Mouse (Mus musculus) T-helper 17 cell (primary cell): ENCODE results near the gene Mob1a.

Experiments used
- in situ Hi-C, 2 experiments: fragments of 300-600 bp; cut with MboI, MseI; formaldehyde crosslinking; loops; 1 replicate in 1 of 2; 2 replicates in 1 of 2; pipeline ENCODE4 v1.15.1; 2025; ENCODE audit warnings: high pct_unique_total_duplicates in 2 of 2

Gene Mob1a

GRCm38 (mm10) chr6:83325525-83326393 is at the start of gene Mob1a, which contains the start of gene Mthfd2:
TSS of gene Mob1a (plus strand) at chr6:83326016.
TSS of gene Mthfd2 (minus strand) at chr6:83325908.
- in situ Hi-C loops = no loop called here

- in situ Hi-C loops = loop anchor here (5.0 kb wide), 6 partner anchors 40 to 360 kb away; partner anchors contain the start of genes Ccdc142 (in 1 of the 2) and Gm42688 (in 1 of the 2)
These were observed 48.7 kb upstream of the Mob1a start for GRCm38 (mm10) chr6:83277151-83277550.

GRCm38 (mm10) chr6:83278881-83279280 is 46.9 kb upstream of the Mob1a start:
- in situ Hi-C loops = loop anchor here (5.0 kb wide), 6 partner anchors 42 to 362 kb away; partner anchors contain the start of genes Ccdc142 (in 1 of the 2) and Gm42688 (in 1 of the 2)

DNA sequence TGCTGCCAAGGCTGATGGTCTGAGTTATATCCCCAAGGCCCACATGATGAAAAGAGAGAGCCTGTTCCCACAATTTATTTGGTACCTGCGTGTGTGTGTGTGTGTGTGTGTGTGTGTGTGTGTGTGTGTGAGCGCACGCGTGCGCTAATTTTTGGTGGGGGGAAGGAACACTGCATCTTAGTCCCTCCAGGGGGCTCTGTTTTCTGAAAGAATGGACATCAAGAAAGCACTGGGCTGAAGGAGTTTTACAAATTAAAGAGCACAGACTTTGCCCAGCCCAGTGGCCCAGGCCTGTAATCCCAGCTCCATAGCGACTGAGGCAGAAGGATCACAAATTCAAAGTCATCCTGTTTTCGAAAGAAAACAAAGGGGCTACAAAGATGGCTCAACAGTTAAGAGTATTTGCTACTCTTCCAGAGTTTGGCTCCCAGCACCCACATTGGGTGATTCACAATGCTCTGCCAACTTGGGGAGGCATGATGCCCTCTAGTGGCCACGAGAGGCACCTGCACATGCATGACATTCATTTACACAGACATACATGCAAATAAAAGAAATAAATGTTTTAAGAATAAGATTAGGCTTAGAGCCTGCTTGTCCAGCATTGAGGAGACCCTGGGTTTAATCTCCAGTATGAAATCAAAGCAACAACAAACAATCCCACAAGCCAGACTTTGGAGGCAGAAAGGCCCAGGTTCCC is 45.4 kb upstream of the Mob1a start:
- in situ Hi-C loops = no loop called here

DNA sequence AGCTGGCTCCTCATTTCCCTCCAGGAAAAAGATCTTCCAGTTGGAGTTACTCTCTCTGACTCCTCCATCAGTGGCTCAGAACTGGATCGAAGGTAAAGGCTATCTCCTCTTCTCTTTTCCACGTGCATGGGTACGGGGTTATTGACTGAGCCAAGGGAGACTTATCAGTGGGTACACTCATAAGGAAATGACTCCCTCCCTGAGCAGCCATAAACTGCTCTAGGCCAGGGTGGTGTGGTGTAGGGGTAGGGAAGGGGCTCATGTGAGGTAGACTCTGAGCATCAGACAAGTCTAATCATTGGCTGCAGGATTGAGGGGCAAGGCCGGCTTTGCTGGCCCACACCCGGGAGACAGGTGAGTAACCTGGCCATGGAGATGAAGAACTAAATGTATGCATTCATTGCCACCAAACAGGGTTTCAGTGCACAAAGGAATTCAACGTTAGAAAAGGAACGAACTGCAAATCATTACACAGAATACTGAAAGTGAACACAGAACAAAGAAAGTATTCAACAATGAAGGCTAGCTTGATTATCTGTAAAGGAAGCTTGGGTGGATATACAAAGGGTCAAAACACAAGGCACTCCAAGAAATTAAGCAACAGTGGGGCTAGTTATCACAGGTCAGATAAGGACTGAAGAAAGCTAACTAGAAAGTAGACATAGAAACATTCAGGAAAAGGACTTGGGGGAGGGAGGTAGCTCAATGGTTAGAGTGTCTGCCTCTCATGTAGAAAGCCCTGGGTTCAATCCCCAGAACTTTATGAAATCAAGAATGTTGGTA is 25.2 kb upstream of the Mob1a start:
- in situ Hi-C loops = no loop called here

- in situ Hi-C loops = no loop called here
These were observed 24.5 kb upstream of the Mob1a start for GRCm38 (mm10) chr6:83301294-83301693.

GRCm38 (mm10) chr6:83302264-83302663 is 23.6 kb upstream of the Mob1a start:
- in situ Hi-C loops = no loop called here

DNA sequence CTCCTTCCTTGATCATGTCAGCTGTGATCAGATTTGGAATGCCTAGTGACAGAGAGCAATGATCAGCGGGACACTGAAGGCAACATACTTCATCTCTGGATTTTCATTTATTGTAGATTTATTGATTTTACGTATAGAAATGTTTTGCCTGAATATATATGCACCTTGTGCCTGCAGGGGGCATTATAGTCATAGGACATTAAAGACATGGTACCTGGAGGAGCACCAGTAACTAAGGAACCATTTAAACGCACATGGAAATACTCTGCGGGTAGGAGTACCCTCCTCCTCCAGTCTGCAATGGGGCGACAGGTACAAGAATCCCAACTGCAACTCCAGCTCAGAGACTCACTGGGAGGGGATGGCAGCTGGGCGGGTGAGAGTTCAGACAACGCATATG is 16.8 kb upstream of the Mob1a start:
- in situ Hi-C loops = no loop called here

- in situ Hi-C loops = loop anchor here in 1 of 2 experiments (10.0 kb wide), 1 partner anchor 614 kb away; no protein-coding TSS in a partner anchor
These were observed 14.6 kb upstream of the Mob1a start for GRCm38 (mm10) chr6:83311206-83311605.

DNA sequence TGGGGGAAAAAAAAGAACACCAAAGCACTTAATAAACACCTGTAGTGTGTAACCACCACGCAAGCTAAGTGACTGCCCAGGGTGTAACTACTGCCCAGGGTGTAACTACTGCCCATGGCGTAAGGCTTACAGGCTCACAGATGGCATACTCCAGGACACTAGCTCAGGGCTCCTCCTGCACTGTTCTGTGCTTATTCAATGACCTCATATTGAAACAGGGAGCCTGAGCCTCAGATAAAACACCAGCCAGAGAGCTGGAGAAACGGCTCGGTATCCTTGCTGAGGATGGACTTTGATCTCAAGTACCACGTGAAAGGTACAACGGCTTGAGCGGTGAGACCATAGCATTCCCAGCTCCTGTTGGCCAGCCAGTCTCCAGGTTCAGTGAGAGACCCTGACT is 13.8 kb upstream of the Mob1a start:
- in situ Hi-C loops = loop anchor here in 1 of 2 experiments (10.0 kb wide), 1 partner anchor 613 kb away; no protein-coding TSS in a partner anchor

DNA sequence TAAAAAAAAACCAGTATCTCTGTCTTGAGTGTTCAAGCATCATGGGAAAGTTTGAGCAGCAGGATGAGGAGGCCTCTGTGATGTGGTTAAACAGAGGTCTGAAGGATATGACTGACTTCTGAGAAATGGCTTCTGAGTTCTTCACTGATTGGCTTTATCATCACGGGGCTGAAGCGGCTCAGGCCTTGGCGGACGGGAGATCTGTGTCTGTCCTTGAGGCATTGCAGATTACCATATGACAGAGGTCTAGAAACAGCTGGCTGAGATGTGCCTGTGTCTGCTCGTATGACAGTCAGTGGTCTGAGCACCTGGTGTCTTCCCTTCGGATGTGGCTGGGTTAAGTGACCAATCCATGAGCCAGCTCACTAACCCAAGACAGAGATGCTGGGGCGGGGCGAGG is 13.3 kb upstream of the Mob1a start:
- in situ Hi-C loops = loop anchor here in 1 of 2 experiments (10.0 kb wide), 1 partner anchor 612 kb away; no protein-coding TSS in a partner anchor

DNA sequence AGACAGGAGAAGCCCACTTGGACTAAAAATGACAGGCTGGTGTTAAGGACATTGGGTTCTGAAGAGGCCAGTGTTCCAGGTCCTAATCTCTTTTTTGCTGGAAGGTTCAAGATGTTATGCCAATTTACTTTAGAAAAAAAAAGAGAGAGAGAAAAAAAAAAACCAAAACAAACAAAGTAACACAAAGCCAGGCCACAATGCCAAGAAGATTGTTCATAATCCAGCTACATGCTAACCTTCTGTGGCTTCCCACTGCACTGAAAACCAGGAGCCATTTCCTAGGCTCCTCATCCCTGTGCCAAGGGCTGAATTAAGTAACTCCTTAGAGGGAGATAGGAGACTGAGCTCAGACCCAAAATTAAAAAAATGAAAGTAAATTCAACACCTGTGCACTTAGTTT is 10.5 kb upstream of the Mob1a start:
- in situ Hi-C loops = loop anchor here in 1 of 2 experiments (10.0 kb wide), 1 partner anchor 610 kb away; no protein-coding TSS in a partner anchor

DNA sequence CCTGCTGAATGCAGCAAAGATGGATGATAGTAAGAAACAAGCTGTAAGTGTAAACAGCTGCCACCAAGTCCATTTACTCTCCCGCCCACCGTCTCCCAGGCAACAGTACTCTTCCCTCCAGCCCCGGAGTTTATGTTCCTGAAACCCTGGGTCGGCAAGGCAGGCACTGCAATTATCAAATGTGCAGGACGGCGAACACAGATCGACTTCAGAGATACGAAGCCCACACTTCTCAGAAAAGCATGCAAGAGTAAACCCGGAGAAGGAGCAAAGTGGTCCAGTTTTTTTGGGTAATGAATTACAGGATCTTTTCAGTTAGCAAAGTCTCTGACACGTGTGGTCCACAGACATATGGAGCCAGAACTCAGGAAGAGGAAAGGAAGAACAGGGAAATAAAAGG is 9.8 kb upstream of the Mob1a start:
- in situ Hi-C loops = loop anchor here in 1 of 2 experiments (10.0 kb wide), 1 partner anchor 609 kb away; no protein-coding TSS in a partner anchor

- in situ Hi-C loops = loop anchor here in 1 of 2 experiments (10.0 kb wide), 1 partner anchor 608 kb away; no protein-coding TSS in a partner anchor
These were observed 8.6 kb upstream of the Mob1a start for GRCm38 (mm10) chr6:83317108-83317741.

DNA sequence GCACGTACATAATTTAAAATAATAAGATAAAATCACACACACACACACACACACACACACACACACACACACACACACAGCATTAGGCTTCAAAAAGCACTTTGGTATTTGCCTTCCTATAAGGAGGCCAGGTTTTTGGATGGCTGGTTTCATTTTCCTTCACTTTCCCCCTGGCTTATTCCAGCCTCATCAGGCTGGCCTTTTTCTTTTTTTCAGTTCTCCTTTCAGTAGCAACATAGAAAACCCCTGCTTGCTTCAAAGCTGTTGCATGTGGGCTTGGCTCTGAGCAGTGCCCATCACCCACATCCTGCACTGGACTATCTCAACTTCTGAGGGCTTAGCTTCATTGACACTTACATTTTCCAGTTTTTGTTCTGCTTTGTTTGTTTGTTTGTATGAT is 3.9 kb upstream of the Mob1a start:
- in situ Hi-C loops = no loop called here

DNA sequence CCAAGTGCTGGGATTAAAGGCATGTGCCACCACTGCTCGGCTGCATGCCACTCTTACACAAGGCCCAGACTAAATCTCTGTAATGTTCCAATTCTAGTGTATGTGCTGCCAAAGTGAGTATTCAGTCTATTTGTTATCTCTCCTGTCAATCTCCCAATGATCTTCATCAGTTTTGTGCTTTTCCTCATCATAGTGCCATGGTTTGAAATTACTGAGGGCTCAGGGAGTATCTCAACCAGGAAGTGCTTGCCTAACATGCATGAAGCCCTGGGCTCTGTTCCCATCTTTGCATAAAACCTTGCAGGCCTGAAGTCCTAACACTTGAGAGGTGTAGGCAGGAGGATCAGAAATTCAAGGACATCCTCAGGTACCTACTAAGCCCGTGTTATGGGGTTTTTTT is 3.0 kb upstream of the Mob1a start:
- in situ Hi-C loops = no loop called here

DNA sequence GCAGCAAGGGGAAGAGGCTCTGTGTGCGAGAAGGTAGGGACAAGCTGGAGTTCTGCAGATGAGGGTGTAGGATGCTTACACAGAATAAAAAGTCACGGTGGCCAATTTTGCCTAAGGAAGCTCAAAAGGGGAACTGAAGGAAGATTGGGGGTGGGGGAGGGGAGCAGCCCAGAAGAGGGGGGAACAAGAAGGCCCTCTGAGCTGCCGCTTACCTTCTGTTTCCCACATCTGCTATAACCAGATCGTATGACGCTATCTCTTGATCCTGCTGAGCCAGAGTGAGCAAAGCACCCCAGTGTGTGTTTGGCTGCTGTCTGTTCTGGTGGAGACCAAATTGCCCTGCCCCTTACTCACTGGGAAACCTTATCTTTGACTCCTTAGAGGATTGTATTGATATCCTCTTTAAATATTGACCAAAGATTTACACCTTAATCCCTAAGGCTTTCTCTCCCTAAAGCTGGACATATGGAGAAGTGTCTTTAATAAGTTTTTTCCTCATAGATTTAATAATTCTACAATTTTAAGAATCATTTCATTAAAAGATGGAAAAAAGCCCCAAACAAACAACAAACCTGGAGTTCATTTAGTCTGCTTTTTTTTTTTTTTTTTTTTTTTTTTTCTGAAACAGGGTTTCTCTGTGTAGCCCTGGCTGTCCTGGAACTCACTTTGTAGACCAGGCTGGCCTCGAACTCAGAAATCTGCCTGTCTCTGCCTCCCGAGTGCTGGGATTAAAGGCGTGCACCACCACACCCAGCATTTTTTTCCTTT is 2.0 kb upstream of the Mob1a start:
- in situ Hi-C loops = no loop called here

GRCm38 (mm10) chr6:83326394-83326736 is 549 bp downstream of the Mob1a start:
- in situ Hi-C loops = no loop called here

GRCm38 (mm10) chr6:83326761-83327160 is 945 bp downstream of the Mob1a start:
- in situ Hi-C loops = no loop called here

- in situ Hi-C loops = no loop called here
These were observed 1.9 kb downstream of the Mob1a start for GRCm38 (mm10) chr6:83327591-83328190.
